Mouse (Mus musculus) liver, postnatal 0 days (tissue): ENCODE measurements around the gene Azi2.

Experiments
- CTCF ChIP-seq: sonication (generic); IDR thresholded peaks from 2 replicates; pipeline ENCODE4 v1.5.1; 2016; ENCODE audit warnings: antibody characterized with exemption, low read depth
- EP300 ChIP-seq: IDR thresholded peaks from 2 replicates; pipeline ENCODE4 v1.6.1; 2016; ENCODE audit warnings: antibody characterized with exemption, low read depth, mild to moderate bottlenecking

DNA sequence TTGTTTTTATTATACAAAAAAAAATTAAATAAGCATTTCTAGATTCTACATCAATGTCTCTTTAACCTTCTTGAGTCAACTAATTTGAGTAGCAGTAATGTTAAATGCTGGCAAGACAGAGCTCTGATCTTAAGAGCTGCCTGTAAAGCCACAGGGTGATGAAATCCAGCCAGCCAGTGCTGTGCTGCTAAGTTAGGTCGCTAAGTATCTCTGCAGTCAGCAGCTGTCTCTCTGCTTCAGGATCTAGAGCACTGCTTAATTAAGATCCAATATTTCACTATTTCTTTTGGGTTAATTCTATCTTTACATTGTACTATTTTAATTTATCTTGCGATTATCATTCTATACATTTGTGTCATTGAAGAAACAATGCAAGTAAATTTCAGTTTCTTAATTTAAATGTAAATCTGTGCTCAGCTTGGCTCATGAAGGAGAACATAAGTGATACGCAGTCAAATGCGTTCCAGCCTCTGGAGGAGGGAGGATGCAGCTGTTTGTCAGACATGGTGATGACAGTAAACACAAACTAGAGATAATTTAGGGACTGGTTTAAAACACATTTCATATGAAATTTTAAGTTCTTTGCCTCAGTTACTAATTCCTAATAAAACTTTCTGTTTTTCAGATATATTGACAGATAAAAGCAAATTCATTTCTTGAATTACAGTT is 36.9 kb upstream of the Azi2 start:
- TF ChIP-seq CTCF (no peak), EP300 (no peak)
